Mouse (Mus musculus) erythroblast, embryonic 14.5 days (primary cell): ENCODE results near the gene Mtnr1a.

ENCODE experiments used
- GATA1 ChIP-seq: IDR thresholded peaks from 2 replicates; pipeline ENCODE4 v1.6.1; 2012; ENCODE audit warnings: low read length, inconsistent platforms, mixed read lengths
- TAL1 ChIP-seq: IDR thresholded peaks from 3 replicates; pipeline ENCODE4 v1.6.1; 2012; ENCODE audit warnings: low read length, inconsistent platforms, mixed read lengths

GRCm38 (mm10) chr8:45080850-45081249, 11.9 kb downstream of the Mtnr1a start:
- TF ChIP-seq GATA1: no peak
- no peak for TF ChIP-seq TAL1
